Mouse (Mus musculus) olfactory bulb, adult 2 months (tissue): ENCODE measurements at regions not wholly inside any gene's neighbourhood (a gene's known extent, or its start where the extent isn't known, plus 50 kb on each side); places are given as distances from the start of the nearest gene placed in this dataset.

Experiments
- CTCF ChIP-seq: fragments of 200-500 bp; IDR thresholded peaks from 2 replicates; pipeline ENCODE4 v1.5.1; 2012; ENCODE audit warnings: low read depth, mild to moderate bottlenecking, low read length, moderate library complexity; ENCODE audit not compliant: insufficient read depth
- POLR2A ChIP-seq: fragments of 200-500 bp; IDR thresholded peaks from 2 replicates; pipeline ENCODE4 v1.6.1; 2012; ENCODE audit warnings: mild to moderate bottlenecking, low read depth, low read length, moderate library complexity; ENCODE audit not compliant: insufficient read depth

- TF ChIP-seq CTCF (no peak), POLR2A (no peak)
These were observed 218.3 kb downstream of the Slc30a10 start for GRCm38 (mm10) chr1:185672940-185673339.
